Mouse (Mus musculus) limb, embryonic 15.5 days (tissue): Measurements from ENCODE around the gene Banp. TPM values are rescaled to one million over a fixed set of nuclear protein-coding genes. Genes with fewer than 3 reads are reported as not detected.

Source experiments
- ATAC-seq: fragments of 200-750 bp; cut with Nextera tagmentation; 2 replicates; pipeline ENCODE4 v1.8.0; 2017; ENCODE audit warnings: low read depth, moderate TSS enrichment; ENCODE audit not compliant: insufficient number of reproducible peaks, low FRiP score, low TSS enrichment
- H3K27ac ChIP-seq: fragments of 300-500 bp; sonication (generic); 2 replicates; pipeline ENCODE4 v1.5.1; 2015; ENCODE audit warnings: moderate library complexity, mild to moderate bottlenecking, inconsistent platforms
- H3K27me3 ChIP-seq: fragments of 300-500 bp; sonication (generic); 2 replicates; pipeline ENCODE4 v1.6.1; 2015; ENCODE audit warnings: inconsistent platforms
- H3K36me3 ChIP-seq: fragments of 300-500 bp; sonication (generic); 2 replicates; pipeline ENCODE4 v1.6.1; 2015; ENCODE audit warnings: inconsistent platforms
- H3K4me1 ChIP-seq: fragments of 300-500 bp; sonication (generic); 2 replicates; pipeline ENCODE4 v1.6.1; 2015; ENCODE audit warnings: inconsistent platforms
- H3K4me2 ChIP-seq: fragments of 300-500 bp; sonication (generic); 2 replicates; pipeline ENCODE4 v1.6.1; 2015; ENCODE audit warnings: mild to moderate bottlenecking, inconsistent platforms
- H3K4me3 ChIP-seq: fragments of 300-500 bp; sonication (generic); 2 replicates; pipeline ENCODE4 v1.5.1; 2015; ENCODE audit warnings: mild to moderate bottlenecking, inconsistent platforms
- H3K9ac ChIP-seq: fragments of 300-500 bp; sonication (generic); 2 replicates; pipeline ENCODE4 v1.6.1; 2015; ENCODE audit warnings: inconsistent platforms
- H3K9me3 ChIP-seq: fragments of 300-500 bp; sonication (generic); 2 replicates; pipeline ENCODE4 v1.6.1; 2016; ENCODE audit warnings: inconsistent platforms
- WGBS: fragments of 180-500 bp; shearing (Covaris S2); methylation state at CpG from one replicate; pipeline ENCODE4 v1.1.7; 2015; 5-methylcytosine and 5-hydroxymethylcytosine counted together
- polyA plus RNA-seq: library from polyadenylated mRNA; unstranded; fragments of >200 nt; fragmentation: Nextera tagmentation; extraction: Ambion mirVana; gene quantifications from 2 replicates; pipeline ENCODE4 v1.2.1, GENCODE M21; 2015

Banp gene
- polyA plus RNA-seq, 1 experiment from 2014 or later, result 42.3 TPM

DNA sequence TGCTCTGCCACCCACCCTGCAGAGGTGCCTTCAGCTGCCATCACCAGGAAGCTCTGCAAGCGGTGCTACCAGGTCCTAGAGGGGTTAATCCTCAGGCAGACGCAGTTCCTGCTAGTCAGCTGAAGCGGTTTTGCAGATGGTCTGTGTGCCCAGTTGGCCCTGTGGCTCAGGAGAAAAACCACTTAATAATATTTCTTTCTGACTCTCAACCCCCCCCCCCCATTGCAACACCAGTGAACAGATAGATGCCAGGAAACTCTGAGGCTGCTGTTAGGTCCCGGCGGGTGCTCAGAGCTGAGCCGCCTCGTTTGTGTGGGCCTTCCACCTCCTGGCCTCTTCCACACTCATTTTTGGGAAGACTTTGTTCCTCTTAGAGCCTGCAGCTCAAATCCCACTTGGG, 86.0 kb downstream of the Banp start:
- no peak overlapping the region for H3K4me2 ChIP-seq
- no peak for ATAC-seq
- H3K4me3 ChIP-seq, result no peak overlapping the region
- H3K9me3 ChIP-seq, result no peaks in the 10 kb centered on the region
- H3K27ac ChIP-seq, result peak overlapping the region; percentile 78
- H3K4me1 ChIP-seq, result peaks cover 43% of the 10 kb centered on the region
- no peaks in the 10 kb centered on the region for H3K27me3 ChIP-seq
- no peak overlapping the region for H3K9ac ChIP-seq
- 41% methylated on average over 7 of the region's 7 CpGs for WGBS
- no peaks in the 10 kb centered on the region for H3K36me3 ChIP-seq

DNA sequence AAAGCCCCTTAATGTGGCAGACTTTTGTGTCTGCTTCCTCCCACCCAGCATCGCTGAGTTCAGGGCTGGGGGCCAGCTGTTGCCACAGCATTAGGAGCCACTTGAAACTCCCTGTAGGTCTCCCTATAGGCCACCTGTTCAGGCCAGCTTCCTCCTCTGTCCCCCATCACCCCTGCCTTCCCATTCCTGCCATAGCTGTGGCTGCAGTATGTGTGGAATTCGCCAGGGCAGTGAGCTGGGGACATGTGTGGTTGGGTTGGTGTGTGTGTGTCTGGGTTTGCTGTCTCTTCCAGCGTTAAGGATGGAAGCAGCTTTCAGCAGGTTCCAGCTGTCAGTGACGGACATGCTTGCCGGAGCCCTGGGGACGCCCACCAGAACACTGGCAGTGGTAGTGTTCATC, 86.8 kb downstream of the Banp start:
- ATAC-seq, result 0 out of 2 replicates have a peak, but pooled peaks have one; percentile 11
- Histone ChIP-seq H3K9ac (no peak overlapping the region), H3K27ac (peak overlapping the region; percentile 78), H3K4me3 (no peak overlapping the region), H3K4me2 (no peak overlapping the region), H3K9me3 (no peaks in the 10 kb centered on the region), H3K36me3 (no peaks in the 10 kb centered on the region), H3K27me3 (no peaks in the 10 kb centered on the region), H3K4me1 (peaks cover 36% of the 10 kb centered on the region)
- WGBS, result 65% methylated on average over 6 of the region's 6 CpGs

DNA sequence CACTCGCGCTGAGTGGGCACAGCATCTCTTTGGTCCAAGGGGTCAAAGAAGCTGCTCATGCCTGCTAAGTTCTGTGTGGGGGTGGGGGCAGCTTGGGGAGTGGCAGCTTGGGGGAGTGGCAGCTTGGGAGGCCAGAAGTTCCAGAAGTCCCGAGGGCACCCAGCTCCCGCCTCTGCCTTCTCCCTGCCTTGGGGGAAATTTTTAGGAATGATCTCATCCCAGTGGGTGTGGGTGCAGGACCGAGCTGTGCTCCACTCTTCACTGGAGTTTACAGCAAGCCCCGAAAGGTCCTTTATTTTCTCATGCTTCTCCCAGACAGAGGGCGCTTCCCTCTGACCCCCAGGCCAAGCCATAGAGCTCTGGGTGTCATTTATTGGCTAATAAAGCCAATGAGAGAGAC, 87.7 kb downstream of the Banp start:
- WGBS, result 62% methylated on average over 7 of the region's 7 CpGs
- Histone ChIP-seq H3K9me3 (no peaks in the 10 kb centered on the region), H3K4me2 (no peak overlapping the region), H3K27me3 (no peaks in the 10 kb centered on the region), H3K27ac (no peak overlapping the region), H3K4me1 (peaks cover 36% of the 10 kb centered on the region), H3K4me3 (no peak overlapping the region), H3K36me3 (no peaks in the 10 kb centered on the region), H3K9ac (no peak overlapping the region)
- ATAC-seq, result no peak

DNA sequence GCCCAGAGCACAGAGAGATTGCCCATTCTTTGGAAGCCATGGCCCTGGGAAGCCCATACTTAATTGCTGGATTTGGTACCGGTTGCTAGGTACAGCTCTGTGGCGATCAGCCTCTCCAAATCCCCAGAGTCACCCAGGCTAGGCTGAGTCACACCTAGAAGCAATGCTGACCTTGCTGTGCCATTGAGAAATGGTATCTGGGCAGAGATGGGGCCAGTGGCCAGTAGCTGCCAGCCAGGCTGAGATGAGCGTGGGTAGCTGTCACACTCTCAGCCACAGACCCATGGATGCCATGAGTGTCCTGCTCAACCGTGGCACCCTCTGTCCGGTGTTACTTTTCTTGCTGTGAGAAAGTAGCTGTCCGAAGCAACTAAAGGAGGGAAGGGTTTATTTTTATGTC, 88.5 kb downstream of the Banp start:
- H3K27me3 ChIP-seq, result no peaks in the 10 kb centered on the region
- H3K4me1 ChIP-seq, result peaks cover 39% of the 10 kb centered on the region
- H3K4me2 ChIP-seq, result no peak overlapping the region
- no peak for ATAC-seq
- H3K36me3 ChIP-seq, result no peaks in the 10 kb centered on the region
- WGBS, result 91% methylated on average over 6 of the region's 6 CpGs
- H3K4me3 ChIP-seq, result no peak overlapping the region
- H3K9ac ChIP-seq, result no peak overlapping the region
- no peak overlapping the region for H3K27ac ChIP-seq
- no peaks in the 10 kb centered on the region for H3K9me3 ChIP-seq

DNA sequence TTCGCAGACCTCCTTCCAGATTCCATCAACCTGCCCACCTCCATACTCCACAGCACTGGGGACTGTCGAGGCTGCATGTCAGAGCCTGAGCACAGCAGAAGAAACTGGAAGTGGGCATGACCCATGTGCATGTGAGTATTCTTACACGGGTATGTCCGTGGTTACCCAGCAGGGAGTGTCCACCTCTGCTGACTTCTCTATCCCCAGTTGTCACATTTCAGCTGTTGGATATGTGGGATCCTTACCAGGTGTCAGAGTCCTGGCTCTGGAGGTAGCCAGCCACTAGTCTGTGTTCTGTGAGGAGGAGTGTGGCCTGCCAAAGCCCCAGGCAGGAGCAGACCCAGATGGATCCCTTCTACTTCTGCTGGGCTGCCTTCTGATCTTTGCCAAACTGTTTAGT, 89.9 kb downstream of the Banp start:
- 81% methylated on average over 4 of the region's 4 CpGs for WGBS
- Histone ChIP-seq H3K4me1 (peaks cover 52% of the 10 kb centered on the region), H3K4me3 (no peak overlapping the region), H3K27me3 (no peaks in the 10 kb centered on the region), H3K36me3 (no peaks in the 10 kb centered on the region), H3K9ac (no peak overlapping the region), H3K27ac (no peak overlapping the region), H3K4me2 (no peak overlapping the region), H3K9me3 (no peaks in the 10 kb centered on the region)
- ATAC-seq, result no peak

DNA sequence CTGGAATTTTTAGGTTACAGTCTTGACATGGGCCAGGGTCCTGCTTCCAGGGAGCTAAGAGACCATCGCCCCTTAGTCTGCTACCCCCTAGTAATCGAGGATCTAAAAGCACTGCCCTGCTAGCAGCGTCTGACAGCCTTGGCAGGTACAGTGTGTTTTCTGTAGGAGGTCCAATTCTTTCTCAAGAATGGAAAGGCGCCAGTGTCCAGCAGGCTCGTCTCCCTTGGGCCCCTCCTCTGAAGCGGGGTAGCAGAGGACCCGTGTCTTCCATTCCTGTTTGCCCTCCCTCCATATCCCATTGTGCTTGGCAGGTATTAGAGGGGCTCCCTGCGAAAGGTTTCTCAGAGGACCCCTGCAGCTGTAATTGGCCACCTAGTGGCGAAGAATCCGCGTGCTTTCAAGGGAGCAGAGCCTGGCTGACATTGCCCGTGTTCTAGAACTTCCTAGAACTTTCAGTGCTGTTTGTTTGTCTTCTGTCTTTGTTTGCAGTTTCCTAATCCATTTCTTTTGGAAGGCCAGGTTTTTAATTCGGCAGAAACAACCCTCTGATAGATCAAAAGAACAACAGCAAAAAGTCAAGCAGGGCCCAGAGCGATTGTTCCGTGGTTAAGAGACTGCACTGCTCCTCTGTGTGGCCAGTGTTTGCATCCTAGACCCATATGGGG, 97.8 kb downstream of the Banp start:
- Histone ChIP-seq H3K9me3 (no peaks in the 10 kb centered on the region), H3K9ac (no peak overlapping the region), H3K4me2 (no peak overlapping the region), H3K4me1 (peaks cover 42% of the 10 kb centered on the region), H3K27me3 (no peaks in the 10 kb centered on the region), H3K36me3 (no peaks in the 10 kb centered on the region), H3K27ac (no peak overlapping the region), H3K4me3 (no peak overlapping the region)
- no peak for ATAC-seq
- WGBS, result 62% methylated on average over 15 of the region's 15 CpGs

DNA sequence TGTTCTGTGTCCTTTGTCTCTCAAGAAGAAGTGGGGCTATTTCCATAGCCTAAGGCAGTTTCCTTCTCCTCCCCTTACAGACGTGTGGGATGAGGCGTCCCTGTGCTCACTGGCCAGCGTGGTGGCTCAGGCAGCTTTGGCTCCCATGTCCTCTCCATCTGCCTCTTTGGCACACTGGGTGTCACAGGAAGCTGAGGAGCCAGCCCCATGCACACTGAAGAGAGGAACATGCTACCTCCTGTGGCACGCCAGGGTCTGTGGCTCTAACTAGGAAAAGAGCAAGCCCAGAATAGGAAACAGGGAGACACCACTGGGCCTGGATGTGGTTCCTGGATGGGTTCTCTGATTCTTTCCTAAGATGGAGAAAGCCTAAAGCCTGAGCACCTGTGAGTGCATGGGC, 99.7 kb downstream of the Banp start:
- H3K27me3 ChIP-seq, result no peaks in the 10 kb centered on the region
- no peak overlapping the region for H3K4me3 ChIP-seq
- H3K36me3 ChIP-seq, result no peaks in the 10 kb centered on the region
- WGBS, result 82% methylated on average over 4 of the region's 4 CpGs
- H3K9me3 ChIP-seq, result no peaks in the 10 kb centered on the region
- no peak overlapping the region for H3K9ac ChIP-seq
- no peak overlapping the region for H3K27ac ChIP-seq
- ATAC-seq, result no peak
- peaks cover 26% of the 10 kb centered on the region for H3K4me1 ChIP-seq
- H3K4me2 ChIP-seq, result no peak overlapping the region

DNA sequence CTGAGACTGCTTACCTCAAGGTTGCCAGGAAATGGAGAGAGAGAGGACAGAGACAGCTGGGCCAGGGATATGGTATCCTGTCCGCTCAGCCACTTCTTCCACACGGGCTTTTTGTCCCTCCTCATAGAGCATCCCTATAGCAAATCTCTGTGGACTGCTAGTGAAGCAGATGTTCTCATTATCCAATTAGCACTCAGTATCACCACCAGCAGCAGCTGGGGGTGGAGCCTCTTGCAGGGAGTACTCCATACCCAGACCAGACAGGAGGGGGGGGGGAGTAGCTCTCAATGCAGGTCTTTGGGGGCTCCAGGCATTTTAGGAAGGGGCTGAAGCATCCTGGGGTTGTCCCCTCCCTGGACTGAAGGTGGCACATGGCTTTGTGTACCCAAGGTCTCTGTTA, 100.4 kb downstream of the Banp start:
- Histone ChIP-seq H3K27ac (no peak overlapping the region), H3K27me3 (no peaks in the 10 kb centered on the region), H3K4me1 (peaks cover 31% of the 10 kb centered on the region), H3K9me3 (no peaks in the 10 kb centered on the region), H3K36me3 (no peaks in the 10 kb centered on the region), H3K4me3 (no peak overlapping the region), H3K9ac (no peak overlapping the region), H3K4me2 (no peak overlapping the region)
- WGBS, result 63% methylated on average over 2 of the region's 2 CpGs
- no peak for ATAC-seq

DNA sequence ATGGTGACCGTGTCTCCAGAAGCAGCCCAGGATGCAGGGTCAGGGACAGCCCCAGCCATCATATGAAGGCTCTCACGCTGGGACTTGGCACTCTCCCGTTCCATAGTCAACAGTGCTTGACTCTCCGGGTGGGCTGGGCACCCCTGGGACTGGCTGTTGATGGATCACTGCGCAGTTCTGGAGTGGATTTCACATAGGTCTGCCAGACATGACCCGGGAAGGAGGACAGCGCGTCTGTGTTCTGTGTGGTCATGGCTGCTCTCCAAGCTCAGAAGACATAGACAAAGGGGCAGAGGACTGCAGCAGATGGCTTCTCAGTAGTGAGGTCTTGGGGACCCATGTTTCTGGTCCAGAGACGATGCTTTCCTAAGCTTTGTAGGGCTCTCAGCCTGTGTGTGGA, 101.1 kb downstream of the Banp start:
- Histone ChIP-seq H3K36me3 (no peaks in the 10 kb centered on the region), H3K27me3 (no peaks in the 10 kb centered on the region), H3K4me1 (peaks cover 32% of the 10 kb centered on the region), H3K9ac (no peak overlapping the region), H3K9me3 (no peaks in the 10 kb centered on the region), H3K4me3 (no peak overlapping the region), H3K4me2 (no peak overlapping the region), H3K27ac (no peak overlapping the region)
- 90% methylated on average over 9 of the region's 9 CpGs for WGBS
- no peak for ATAC-seq

DNA sequence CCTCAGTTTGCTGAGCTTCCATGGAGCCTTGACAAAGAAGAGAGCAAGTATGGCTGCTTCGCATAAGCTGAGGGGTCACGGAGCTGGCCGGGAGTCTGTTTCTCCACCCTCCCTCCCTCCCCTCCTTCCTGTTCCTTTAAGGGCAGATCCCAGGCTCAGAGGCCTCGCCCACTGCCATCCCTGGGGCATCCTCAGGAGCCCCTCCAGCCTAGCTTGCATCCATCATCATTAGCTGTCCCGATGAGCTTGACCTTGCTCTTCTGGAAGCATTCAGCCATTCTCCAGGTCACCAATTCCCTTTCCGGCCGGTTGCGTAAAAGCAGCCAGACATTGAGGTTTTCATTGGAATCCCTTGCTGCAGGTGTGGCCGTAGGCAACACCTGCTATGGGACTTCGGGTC, 105.8 kb downstream of the Banp start:
- Histone ChIP-seq H3K4me1 (peaks cover 26% of the 10 kb centered on the region), H3K27ac (peak overlapping the region; percentile 65), H3K4me2 (no peak overlapping the region), H3K4me3 (no peak overlapping the region), H3K36me3 (no peaks in the 10 kb centered on the region), H3K27me3 (no peaks in the 10 kb centered on the region), H3K9ac (no peak overlapping the region), H3K9me3 (no peaks in the 10 kb centered on the region)
- no peak for ATAC-seq
- WGBS, result 43% methylated on average over 10 of the region's 10 CpGs

DNA sequence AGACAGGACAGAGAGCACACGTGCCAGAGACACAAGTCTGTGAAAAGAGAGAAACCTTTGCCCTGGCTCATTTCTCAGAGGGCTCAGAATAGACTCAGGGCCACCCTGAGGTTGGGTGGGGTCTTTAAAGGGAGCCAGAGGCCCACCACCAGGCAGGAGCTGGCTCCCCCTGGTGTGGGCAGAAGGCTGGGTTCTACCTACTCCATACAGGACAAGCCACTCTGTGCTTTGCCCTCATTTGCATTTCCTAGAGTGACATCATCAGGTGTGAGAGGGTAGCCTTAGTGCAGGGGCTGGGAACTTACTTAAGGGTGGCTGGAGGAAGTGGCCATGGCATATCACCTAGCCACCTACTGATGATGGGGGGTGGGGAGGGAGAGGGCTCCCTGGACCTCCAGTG, 106.6 kb downstream of the Banp start:
- Histone ChIP-seq H3K36me3 (no peaks in the 10 kb centered on the region), H3K9me3 (no peaks in the 10 kb centered on the region), H3K27ac (no peak overlapping the region), H3K9ac (no peak overlapping the region), H3K27me3 (no peaks in the 10 kb centered on the region), H3K4me1 (peaks cover 26% of the 10 kb centered on the region), H3K4me3 (no peak overlapping the region), H3K4me2 (no peak overlapping the region)
- WGBS, result 35% methylated on average over 1 of the region's 1 CpGs
- no peak for ATAC-seq

DNA sequence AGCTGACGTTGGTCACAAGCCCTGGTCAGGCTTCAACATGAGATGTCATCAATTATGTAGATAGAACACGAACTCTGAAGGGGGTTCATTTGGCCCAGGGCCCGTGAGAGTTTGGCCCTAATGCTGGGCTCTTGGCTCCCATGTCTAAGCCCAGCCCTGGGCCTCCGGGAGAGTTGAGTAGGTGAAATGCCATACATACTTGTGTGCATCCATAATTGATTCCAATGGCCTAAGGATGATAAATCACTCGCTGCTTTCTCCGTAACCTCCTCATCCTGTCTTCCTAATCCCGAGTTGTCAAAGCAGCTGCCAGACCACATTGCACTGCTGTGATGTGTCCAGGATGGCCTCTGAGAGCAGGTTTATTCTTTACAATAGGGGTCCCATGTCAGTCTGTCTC, 107.3 kb downstream of the Banp start:
- Histone ChIP-seq H3K4me2 (no peak overlapping the region), H3K36me3 (no peaks in the 10 kb centered on the region), H3K4me1 (peaks cover 26% of the 10 kb centered on the region), H3K4me3 (no peak overlapping the region), H3K27ac (no peak overlapping the region), H3K9me3 (no peaks in the 10 kb centered on the region), H3K27me3 (no peaks in the 10 kb centered on the region), H3K9ac (no peak overlapping the region)
- 49% methylated on average over 7 of the region's 7 CpGs for WGBS
- ATAC-seq, result no peak

DNA sequence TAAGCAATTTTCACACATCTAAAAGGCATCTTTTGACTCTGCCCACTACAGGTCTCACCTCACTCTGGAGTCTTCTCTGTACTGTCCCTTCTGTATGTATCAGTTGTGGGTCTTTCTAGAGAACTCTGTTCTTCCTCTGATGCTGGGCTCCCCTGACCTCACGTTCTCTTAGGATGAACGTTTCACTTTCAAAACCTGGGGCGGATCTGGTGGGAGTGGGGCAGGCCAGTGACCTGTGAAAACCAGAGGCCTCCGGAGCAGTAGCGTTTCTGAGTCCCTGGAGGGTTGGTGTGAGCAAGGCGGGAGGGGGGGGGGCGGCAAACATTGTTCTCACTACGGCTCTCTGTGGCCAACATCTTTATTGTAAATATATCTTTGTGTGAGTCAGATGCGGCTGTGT, 109.0 kb downstream of the Banp start:
- H3K4me3 ChIP-seq, result no peak overlapping the region
- ATAC-seq, result no peak
- no peak overlapping the region for H3K9ac ChIP-seq
- WGBS, result 62% methylated on average over 9 of the region's 9 CpGs
- H3K27ac ChIP-seq, result no peak overlapping the region
- no peaks in the 10 kb centered on the region for H3K27me3 ChIP-seq
- peaks cover 26% of the 10 kb centered on the region for H3K4me1 ChIP-seq
- H3K9me3 ChIP-seq, result no peaks in the 10 kb centered on the region
- no peak overlapping the region for H3K4me2 ChIP-seq
- H3K36me3 ChIP-seq, result no peaks in the 10 kb centered on the region
